Comparison of ENCODE assay signal across 18 mouse cellular contexts in the genomic region with DNA sequence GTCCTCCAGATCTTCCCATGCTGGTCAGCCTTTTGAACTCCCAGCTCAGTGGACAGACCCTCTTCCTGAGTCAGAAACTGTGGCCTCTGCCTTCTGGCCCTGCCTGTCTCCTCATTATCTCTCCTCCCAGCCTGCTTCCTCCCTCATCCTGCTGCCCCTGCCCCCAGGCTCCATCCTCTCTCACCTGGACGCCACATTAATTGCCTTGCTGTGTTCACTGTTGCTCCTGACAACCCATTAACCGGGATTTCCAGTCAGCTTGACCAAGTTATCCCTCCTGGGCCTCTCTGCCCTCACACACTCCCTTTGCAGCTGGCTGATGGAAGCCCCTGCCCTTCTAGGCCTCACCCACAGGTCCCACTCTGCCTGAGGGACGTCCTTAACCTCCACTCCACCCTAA.
DNase-seq lines count a peak whose midpoint lies in the region; ATAC-seq lines count a peak whose summit lies in the region.
"Had no signal": no experiment of that assay in that cellular context is flagged by ENCODE, and none has a peak within 500 bp of the region (broad histone marks: within the 10 kb centered on the region; RNA-seq: fewer than 3 reads in every experiment).

No protein-coding gene starts in this region.

- peak; percentile 23 for DNase-seq in forebrain, embryonic 10.5 days (ENCODE audit: extremely low spot score, low spot score)
- no peak for DNase-seq in midbrain, embryonic 14.5 days
- peak; percentile 59 for DNase-seq in forelimb bud, embryonic 11.5 days (ENCODE audit: low read depth, low spot score)
- no peak for DNase-seq in B cell, adult 2 months
- DNase-seq: adrenal gland, adult 2 months; adrenal gland, postnatal 25 days; cerebellum, adult 2 months; gastrocnemius, postnatal 14 days; heart, adult 2 months had no signal

- H3K9me3 ChIP-seq in forebrain, embryonic 10.5 days, result no peaks in the 10 kb centered on the region
- H3K9me3 ChIP-seq in forebrain, embryonic 13.5 days (replicated peaks), result no peaks in the 10 kb centered on the region
- H3K9me3 ChIP-seq in midbrain, embryonic 13.5 days, result no peaks in the 10 kb centered on the region
- H3K9me3 ChIP-seq in midbrain, embryonic 14.5 days (ENCODE audit: control insufficient read depth, low read length), result no peaks in the 10 kb centered on the region
- H3K9me3 ChIP-seq in heart, embryonic 11.5 days (replicated peaks; ENCODE audit: control insufficient read depth, low read length), result no peaks in the 10 kb centered on the region
- H3K9me3 ChIP-seq: embryonic facial prominence, embryonic 15.5 days; heart, embryonic 12.5 days; hindbrain, embryonic 10.5 days had no signal

- H3K27ac ChIP-seq in forebrain, embryonic 10.5 days, result 0 out of 2 replicates have a peak overlapping the region, but pooled peaks have one; percentile 26
- H3K27ac ChIP-seq in forebrain, embryonic 13.5 days, result no peak overlapping the region
- no peak overlapping the region for H3K27ac ChIP-seq in midbrain, embryonic 13.5 days
- H3K27ac ChIP-seq in midbrain, embryonic 14.5 days (replicated peaks; ENCODE audit: low read depth, low read length), result no peak overlapping the region
- no peak overlapping the region for H3K27ac ChIP-seq in heart, embryonic 11.5 days (ENCODE audit: low read depth, low read length)
- H3K27ac ChIP-seq: embryonic facial prominence, embryonic 15.5 days; heart, adult 2 months; hindbrain, embryonic 14.5 days had no signal

- no peaks in the 10 kb centered on the region for H3K27me3 ChIP-seq in forebrain, embryonic 10.5 days (ENCODE audit: poor library complexity, severe bottlenecking)
- no peaks in the 10 kb centered on the region for H3K27me3 ChIP-seq in forebrain, embryonic 13.5 days
- H3K27me3 ChIP-seq in midbrain, embryonic 13.5 days, result no peaks in the 10 kb centered on the region
- no peaks in the 10 kb centered on the region for H3K27me3 ChIP-seq in midbrain, embryonic 14.5 days (ENCODE audit: control insufficient read depth, insufficient read depth, low read length)
- H3K27me3 ChIP-seq in heart, embryonic 11.5 days (ENCODE audit: control insufficient read depth, insufficient read depth, low read length), result no peaks in the 10 kb centered on the region
- H3K27me3 ChIP-seq: embryonic facial prominence, embryonic 15.5 days; heart, embryonic 12.5 days had no signal

- WGBS in forebrain, embryonic 10.5 days, result 18% methylated on average over 3 of the region's 3 CpGs
- WGBS in forebrain, embryonic 13.5 days, result 12% methylated on average over 3 of the region's 3 CpGs
- WGBS in midbrain, embryonic 13.5 days, result 23% methylated on average over 3 of the region's 3 CpGs
- WGBS in midbrain, embryonic 14.5 days, result 28% methylated on average over 3 of the region's 3 CpGs
- 30% methylated on average over 3 of the region's 3 CpGs for WGBS in heart, embryonic 11.5 days (ENCODE audit: insufficient replicate concordance)

- H3K4me1 ChIP-seq in forebrain, embryonic 10.5 days, result peaks cover 12% of the 10 kb centered on the region
- peaks cover 4% of the 10 kb centered on the region; the same call in 1 of the 2 replicates for H3K4me1 ChIP-seq in forebrain, embryonic 13.5 days
- H3K4me1 ChIP-seq in midbrain, embryonic 13.5 days (replicated peaks), result peaks cover 22% of the 10 kb centered on the region
- peaks cover 5% of the 10 kb centered on the region for H3K4me1 ChIP-seq in midbrain, embryonic 14.5 days (ENCODE audit: control insufficient read depth, insufficient read depth, low read length)
- H3K4me1 ChIP-seq in heart, embryonic 11.5 days (ENCODE audit: control insufficient read depth, insufficient read depth, low read length), result no peaks in the 10 kb centered on the region
- H3K4me1 ChIP-seq: embryonic facial prominence, embryonic 15.5 days; heart, embryonic 12.5 days had no signal

- no peaks in the 10 kb centered on the region for H3K36me3 ChIP-seq in forebrain, embryonic 10.5 days (replicated peaks)
- no peaks in the 10 kb centered on the region for H3K36me3 ChIP-seq in forebrain, embryonic 13.5 days (ENCODE audit: poor library complexity, severe bottlenecking)
- H3K36me3 ChIP-seq in midbrain, embryonic 13.5 days, result no peaks in the 10 kb centered on the region
- no peaks in the 10 kb centered on the region for H3K36me3 ChIP-seq in midbrain, embryonic 14.5 days (ENCODE audit: control insufficient read depth, insufficient read depth, low read length)
- H3K36me3 ChIP-seq in heart, embryonic 11.5 days (ENCODE audit: control insufficient read depth, insufficient read depth, low read length), result no peaks in the 10 kb centered on the region
- H3K36me3 ChIP-seq: embryonic facial prominence, embryonic 15.5 days; heart, embryonic 12.5 days; hindbrain, embryonic 10.5 days had no signal

- no peak overlapping the region for H3K4me2 ChIP-seq in forebrain, embryonic 13.5 days
- H3K4me2 ChIP-seq in midbrain, embryonic 13.5 days (replicated peaks), result no peak overlapping the region
- H3K4me2 ChIP-seq in midbrain, embryonic 14.5 days (ENCODE audit: low read length), result no peak overlapping the region
- no peak overlapping the region for H3K4me2 ChIP-seq in heart, embryonic 11.5 days
- H3K4me2 ChIP-seq: embryonic facial prominence, embryonic 15.5 days; heart, embryonic 12.5 days; hindbrain, embryonic 14.5 days had no signal

- H3K9ac ChIP-seq in forebrain, embryonic 13.5 days, result no peak overlapping the region
- no peak overlapping the region for H3K9ac ChIP-seq in midbrain, embryonic 13.5 days (replicated peaks)
- no peak overlapping the region for H3K9ac ChIP-seq in midbrain, embryonic 14.5 days (replicated peaks; ENCODE audit: low read length)
- H3K9ac ChIP-seq in heart, embryonic 11.5 days (ENCODE audit: low read depth, low read length), result no peak overlapping the region
- H3K9ac ChIP-seq: embryonic facial prominence, embryonic 15.5 days; heart, embryonic 12.5 days; hindbrain, embryonic 14.5 days had no signal

- H3K4me3 ChIP-seq in forebrain, embryonic 10.5 days, result no peak overlapping the region
- H3K4me3 ChIP-seq in forebrain, embryonic 13.5 days, result no peak overlapping the region
- no peak overlapping the region for H3K4me3 ChIP-seq in midbrain, embryonic 13.5 days (replicated peaks)
- H3K4me3 ChIP-seq in midbrain, embryonic 14.5 days (replicated peaks; ENCODE audit: low read depth, low read length), result no peak overlapping the region
- no peak overlapping the region for H3K4me3 ChIP-seq in heart, embryonic 11.5 days (ENCODE audit: low read depth, low read length)
- H3K4me3 ChIP-seq: embryonic facial prominence, embryonic 15.5 days; erythroblast, embryonic 14.5 days; heart, adult 2 months; heart, embryonic 12.5 days; hindbrain, embryonic 10.5 days had no signal

- no peak for ATAC-seq in forebrain, embryonic 13.5 days
- peak; percentile 56 for ATAC-seq in midbrain, embryonic 13.5 days
- ATAC-seq in midbrain, embryonic 14.5 days (ENCODE audit: low FRiP score, low TSS enrichment), result no peak
- no peak for ATAC-seq in heart, embryonic 11.5 days (replicated peaks; ENCODE audit: insufficient number of reproducible peaks, low FRiP score, low TSS enrichment)
- ATAC-seq: forebrain, embryonic 16.5 days had no signal

Comparison
In these comparisons a context has a peak if more than half of its experiments do, and no peak if none do; other contexts are left out.
1. DNase-seq: peak in forebrain, embryonic 10.5 days (single experiment) and forelimb bud, embryonic 11.5 days (single experiment); none in midbrain, embryonic 14.5 days (single experiment) and B cell, adult 2 months (0 of 2).